Mouse (Mus musculus) gastrocnemius, adult 2 months (tissue): ENCODE data around the gene Hnrnpul2. TPM values are rescaled to one million over a fixed set of nuclear protein-coding genes. Genes with fewer than 3 reads are reported as not detected.
"Not testable (repeated sequence)": the region's sequence is repeated elsewhere in the genome, so short reads cannot be mapped to it uniquely, and the experiment has no call there.

Experiments used
- DNase-seq: peaks from one replicate; pipeline ENCODE4 v3.0.0; 2022
- H3K27ac ChIP-seq: fragments of 200-600 bp; 2 replicates; pipeline ENCODE4 v1.8.1; 2022; ENCODE audit warnings: mild to moderate bottlenecking
- H3K4me3 ChIP-seq: fragments of 200-600 bp; 2 replicates; pipeline ENCODE4 v1.8.1; 2022; ENCODE audit warnings: mild to moderate bottlenecking, moderate library complexity
- CTCF ChIP-seq: fragments of 200-600 bp; IDR thresholded peaks from 2 replicates; pipeline ENCODE4 v1.8.1; 2022; ENCODE audit warnings: antibody characterized with exemption, mild to moderate bottlenecking, moderate library complexity
- intact Hi-C: fragments of 180-260 bp; cut with DNase I; formaldehyde crosslinking; loops from one replicate; pipeline ENCODE4 v1.15.1; 2025
- total RNA-seq, 2 experiments: library from RNA; stranded (reverse); gene quantifications; 2 replicates each; pipeline ENCODE4 v1.2.3; 2021

The Hnrnpul2 gene
- total RNA-seq, 2 experiments from 2014 or later, result 40.1 to 49.4 TPM

DNA sequence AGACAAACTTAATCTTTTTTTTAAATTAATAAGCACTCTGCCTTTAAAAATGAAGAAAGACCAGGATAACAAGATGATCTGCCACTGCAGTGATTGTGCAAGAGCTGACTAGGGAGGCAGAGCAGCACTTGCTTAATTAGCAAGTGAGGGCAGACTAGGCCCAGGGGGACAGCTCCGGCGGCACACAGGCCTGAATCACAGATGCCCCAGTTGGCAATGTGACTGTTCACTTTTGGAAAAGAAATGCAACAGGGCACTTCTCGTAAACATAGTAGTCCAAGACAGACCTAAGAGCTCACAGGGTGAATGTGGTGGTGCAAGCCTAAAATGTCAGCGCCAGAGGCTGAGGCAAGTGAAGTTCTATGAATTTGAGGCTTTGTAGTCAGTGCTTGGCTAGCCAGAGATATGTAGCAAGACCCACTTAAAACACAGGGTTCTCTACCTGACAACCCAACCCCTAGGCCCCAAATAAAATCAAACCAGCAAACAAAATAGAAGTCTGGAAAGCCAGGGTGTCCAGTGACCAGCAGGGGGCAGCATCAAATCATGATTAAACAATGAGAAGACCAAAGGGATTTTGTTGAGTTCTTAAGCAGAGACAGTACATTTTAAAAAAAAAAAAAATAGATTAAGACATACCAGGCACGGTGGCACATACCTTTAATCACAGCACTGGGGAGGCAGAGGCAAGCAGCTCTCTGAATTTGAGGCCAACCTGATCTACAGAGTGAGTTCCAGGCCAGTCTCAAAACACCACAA, 24.7 kb downstream of the Hnrnpul2 start:
- intact Hi-C loops, result loop anchor here (2.0 kb wide), 1 partner anchor 266 kb away; no protein-coding TSS in a partner anchor
- peak overlapping the region; percentile 20 for H3K27ac ChIP-seq
- DNase-seq, result peak; percentile 82
- peak; percentile 81 for TF ChIP-seq CTCF
- H3K4me3 ChIP-seq, result no peak overlapping the region

DNA sequence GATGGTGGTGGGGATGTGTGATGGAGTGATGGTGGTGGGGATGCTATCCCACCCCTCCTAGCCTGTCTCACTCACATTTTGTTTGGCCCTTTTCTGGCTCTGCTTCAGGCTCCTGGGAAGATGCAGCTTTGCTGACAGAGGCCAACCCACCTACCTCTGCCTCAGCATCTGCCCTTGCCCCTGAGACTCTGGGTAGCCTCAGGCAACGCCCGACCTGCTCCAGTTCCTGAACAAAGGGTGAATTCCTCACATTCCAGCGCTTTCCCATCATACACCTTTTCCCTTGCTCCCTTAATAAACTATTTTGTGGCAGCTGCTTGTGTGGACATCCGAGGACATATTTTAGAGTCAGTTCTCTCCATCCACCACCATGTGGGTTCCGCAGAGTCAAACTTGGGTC, 28.5 kb downstream of the Hnrnpul2 start:
- intact Hi-C loops, result no loop called here
- Histone ChIP-seq H3K4me3 (no peak overlapping the region), H3K27ac (no peak overlapping the region)
- no peak for DNase-seq
- TF ChIP-seq CTCF, result no peak

DNA sequence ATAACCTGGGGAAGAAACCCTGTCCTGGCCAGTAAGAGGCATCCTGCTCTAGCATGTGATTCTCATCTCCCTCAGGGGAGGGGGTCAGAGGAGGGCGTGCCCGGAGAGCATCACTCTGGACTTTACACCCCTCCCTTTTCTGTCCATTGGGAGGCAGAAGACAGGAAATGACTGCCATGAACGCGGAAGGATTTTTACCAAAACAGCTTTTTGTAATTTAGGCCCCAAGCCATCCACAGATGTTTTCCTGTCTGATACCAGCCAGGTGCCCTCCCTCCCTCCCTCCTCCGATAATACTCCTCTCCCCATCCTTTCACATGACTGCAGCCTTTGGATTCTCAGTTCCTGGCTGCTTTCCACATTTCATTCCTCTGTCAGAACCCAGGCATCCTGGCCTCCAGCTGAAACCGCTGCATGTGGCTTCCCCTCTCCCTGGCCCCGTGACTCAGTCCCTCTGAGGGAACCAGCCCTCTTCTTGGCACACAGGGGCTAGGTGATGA, 30.6 kb downstream of the Hnrnpul2 start, which contains the start of gene Lrrn4cl:
Gene Lrrn4cl (plus strand): TSS at position 367 of the 500 bp plus-strand sequence.
- no peak for TF ChIP-seq CTCF
- intact Hi-C loops, result no loop called here
- peak; percentile 78 for DNase-seq
- Histone ChIP-seq H3K4me3 (peak within 1 kb of the TSS; percentile 67), H3K27ac (peak within 1 kb of the TSS; percentile 88)

GRCm38 (mm10) chr19:8851639-8852038, 31.8 kb downstream of the Hnrnpul2 start:
- no peak for DNase-seq
- H3K27ac ChIP-seq, result peak overlapping the region; percentile 88
- H3K4me3 ChIP-seq, result peak overlapping the region; percentile 67
- TF ChIP-seq CTCF, result no peak
- intact Hi-C loops, result no loop called here

GRCm38 (mm10) chr19:8852236-8852928, 32.6 kb downstream of the Hnrnpul2 start:
- intact Hi-C loops, result no loop called here
- H3K27ac ChIP-seq, result peak overlapping the region; percentile 88
- H3K4me3 ChIP-seq, result peak overlapping the region; percentile 67
- DNase-seq, result peak; percentile 81
- TF ChIP-seq CTCF, result no peak

DNA sequence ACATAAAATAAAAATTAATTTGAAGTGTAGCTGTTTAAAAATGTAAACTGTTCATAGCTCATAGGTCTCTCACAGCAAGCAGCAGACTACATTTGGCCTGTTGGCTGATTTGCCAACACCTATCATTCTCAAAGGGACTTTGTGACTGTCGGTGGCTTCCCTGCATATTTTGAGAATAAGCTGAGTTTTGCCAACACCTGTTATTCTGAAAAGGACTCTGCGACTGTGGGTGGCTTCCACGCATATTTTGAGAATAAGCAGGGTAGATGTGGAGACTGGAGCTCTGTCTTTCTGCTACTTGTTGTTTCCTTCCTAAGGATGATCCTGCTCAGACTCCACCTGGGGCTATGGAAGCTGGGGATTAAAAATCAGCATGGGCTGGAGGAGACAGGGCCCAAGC, 33.3 kb downstream of the Hnrnpul2 start:
- Histone ChIP-seq H3K4me3 (peak overlapping the region; percentile 67), H3K27ac (no peak overlapping the region)
- no peak for DNase-seq
- no peak for TF ChIP-seq CTCF
- intact Hi-C loops, result no loop called here

- DNase-seq, result peak; percentile 62
- H3K4me3 ChIP-seq, result no peak overlapping the region
- peak; percentile 79 for TF ChIP-seq CTCF
- no peak overlapping the region for H3K27ac ChIP-seq
- intact Hi-C loops, result loop anchor here (1.0 kb wide), 1 partner anchor 253 kb away; no protein-coding TSS in a partner anchor
Measured at GRCm38 (mm10) chr19:8857689-8858088, 37.9 kb downstream of the Hnrnpul2 start.

GRCm38 (mm10) chr19:8859018-8859417, 39.2 kb downstream of the Hnrnpul2 start:
- DNase-seq, result no peak
- intact Hi-C loops, result no loop called here
- Histone ChIP-seq H3K4me3 (no peak overlapping the region), H3K27ac (no peak overlapping the region)
- peak; percentile 54 for TF ChIP-seq CTCF

DNA sequence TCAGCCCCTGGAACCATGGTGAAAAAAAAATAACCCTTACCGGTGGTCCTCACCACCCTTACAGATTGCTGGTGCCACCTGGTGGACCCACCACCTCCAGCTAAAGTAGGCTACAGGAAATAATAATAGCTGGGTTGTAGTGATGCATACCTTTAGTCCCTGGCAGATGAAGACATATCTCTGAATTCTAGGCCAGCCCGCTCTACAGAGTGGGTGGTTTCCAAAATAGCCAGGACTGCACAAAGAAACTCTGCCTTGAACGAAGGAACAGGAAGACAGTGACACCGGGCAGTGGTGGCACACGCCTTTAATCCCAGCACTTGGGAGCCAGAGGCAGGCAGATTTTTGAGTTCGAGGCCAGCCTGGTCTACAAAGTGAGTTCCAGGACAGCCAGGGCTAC, 44.5 kb downstream of the Hnrnpul2 start:
- intact Hi-C loops, result no loop called here
- Histone ChIP-seq H3K27ac (no peak overlapping the region), H3K4me3 (no peak overlapping the region)
- no peak for TF ChIP-seq CTCF
- no peak for DNase-seq

- Histone ChIP-seq H3K4me3 (peak overlapping the region; percentile 94), H3K27ac (peak overlapping the region; percentile 94)
- not testable (repeated sequence) for DNase-seq
- intact Hi-C loops, result loop anchor here (2.0 kb wide), 1 partner anchor 28 kb away; the partner anchor contains the start of gene Ganab
Measured at GRCm38 (mm10) chr19:8870381-8870780, 50.6 kb downstream of the Hnrnpul2 start.

DNA sequence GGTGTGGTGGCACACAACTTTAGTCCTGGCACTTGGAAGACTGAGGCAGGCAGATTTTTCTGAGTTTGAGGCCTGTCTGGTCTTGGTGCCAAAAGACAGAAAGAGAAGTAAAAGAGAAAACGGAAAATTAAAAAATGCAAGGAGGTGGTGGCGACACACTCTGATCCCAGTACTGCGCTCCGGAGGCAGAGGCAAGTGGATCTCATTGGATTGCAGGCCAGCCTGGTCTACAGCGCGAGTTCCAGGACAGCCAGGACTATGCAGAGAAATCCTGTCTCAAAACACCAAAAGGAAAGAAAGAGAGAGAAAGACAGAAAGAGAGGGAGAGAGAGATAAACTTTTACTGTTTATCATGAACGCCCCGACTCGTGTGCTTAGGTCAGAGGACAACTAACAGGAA, 51.0 kb downstream of the Hnrnpul2 start:
- DNase-seq, result no peak
- no peak for TF ChIP-seq CTCF
- intact Hi-C loops, result loop anchor here (1.0 to 2.0 kb wide), 2 partner anchors 28 to 97 kb away; partner anchors contain the start of gene Ganab
- Histone ChIP-seq H3K27ac (peak overlapping the region; percentile 94), H3K4me3 (peak overlapping the region; percentile 94)

DNA sequence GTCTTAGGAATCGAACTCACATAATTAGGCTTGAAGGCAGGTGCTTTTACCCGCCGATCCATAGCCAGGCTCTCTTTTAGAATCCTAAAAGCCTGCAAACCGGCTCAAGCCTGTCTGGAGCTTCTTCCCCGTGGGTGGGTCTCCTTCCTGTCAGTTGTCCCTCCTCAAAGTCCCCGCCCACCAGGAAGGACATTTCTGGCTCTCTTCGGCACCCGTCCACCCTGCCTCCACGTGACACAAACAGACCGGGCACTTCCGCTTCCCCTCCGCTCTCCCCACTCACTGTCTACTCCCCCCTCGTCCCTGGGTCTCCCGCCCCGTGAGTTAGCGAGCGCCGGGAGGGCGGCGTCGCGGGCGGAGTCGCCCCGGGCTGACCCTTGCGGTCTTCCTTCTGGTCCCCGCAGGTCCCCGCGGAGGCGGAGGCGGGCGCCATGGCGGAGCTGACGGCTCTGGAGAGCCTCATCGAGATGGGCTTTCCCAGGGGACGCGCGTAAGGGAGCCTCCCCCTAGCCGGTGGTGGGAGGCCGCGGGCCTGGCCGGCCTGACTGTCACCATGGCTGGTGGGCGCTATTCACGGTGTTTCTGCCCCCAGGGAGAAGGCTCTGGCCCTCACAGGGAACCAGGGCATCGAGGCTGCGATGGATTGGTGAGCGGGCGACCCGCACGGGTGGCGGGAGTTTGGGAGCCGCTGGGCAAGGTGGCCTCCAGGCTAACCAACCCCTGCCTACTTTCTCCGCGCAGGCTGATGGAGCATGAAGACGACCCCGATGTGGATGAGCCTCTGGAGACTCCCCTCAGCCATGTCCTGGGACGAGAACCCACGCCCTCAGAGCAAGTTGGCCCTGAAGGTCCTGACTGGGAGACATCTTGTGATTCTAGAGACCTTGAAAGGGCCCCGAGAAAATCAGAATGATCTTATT, 51.7 kb downstream of the Hnrnpul2 start, which contains the start of gene Ubxn1:
Gene Ubxn1 (plus strand): TSS at position 230 of the 920 bp plus-strand sequence.
- Histone ChIP-seq H3K27ac (peak within 1 kb of the TSS; percentile 94), H3K4me3 (peak within 1 kb of the TSS; percentile 94)
- TF ChIP-seq CTCF, result no peak; the same call in 1 of the 2 replicates
- intact Hi-C loops, result loop anchor here (1.0 to 2.0 kb wide), 2 partner anchors 27 to 97 kb away; partner anchors contain the start of gene Ganab
- DNase-seq, result peak; percentile 98
